In the genomic region with DNA sequence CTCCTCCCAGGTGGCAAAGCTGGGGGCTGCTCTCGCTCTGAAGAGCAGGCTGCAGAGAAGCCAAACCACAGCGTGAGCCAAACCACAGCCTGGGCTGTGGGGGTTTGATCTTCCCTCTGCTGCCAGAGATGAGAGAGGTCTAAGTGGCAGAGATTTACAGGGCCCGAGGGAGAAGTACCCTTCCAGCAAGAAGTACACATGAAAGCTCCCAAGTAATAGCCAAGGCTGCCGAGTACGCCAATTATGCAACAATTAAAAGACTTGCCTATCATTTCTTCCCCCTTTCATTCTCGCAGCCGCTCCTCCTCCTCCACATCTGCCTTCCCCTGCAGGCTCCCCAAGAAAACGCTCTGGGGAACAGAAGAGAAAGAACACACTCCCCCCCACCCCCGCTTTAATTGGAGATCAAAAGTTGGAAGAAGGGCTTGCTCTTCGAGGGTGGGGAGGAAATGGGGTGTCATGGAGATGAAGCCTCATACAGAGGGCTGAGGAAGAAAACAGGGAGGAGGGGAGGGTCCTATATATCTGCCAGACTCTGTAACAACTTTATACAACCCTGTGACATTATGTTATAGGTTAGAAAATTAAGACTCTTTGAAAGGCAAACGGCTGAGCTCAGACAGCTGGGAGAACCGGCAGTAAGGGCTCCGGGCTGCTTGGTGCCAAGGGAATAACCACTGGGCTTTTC, we compare ENCODE assay signal across 8 mouse cellular contexts. TPM values are rescaled to one million over a fixed set of nuclear protein-coding genes. Genes with fewer than 3 reads are reported as not detected.
DNase-seq lines count a peak whose midpoint lies in the region; ATAC-seq and TF ChIP-seq lines count a peak whose summit lies in the region.
"Had no signal": no experiment of that assay in that cellular context is flagged by ENCODE, and none has a peak within 500 bp of the region (broad histone marks: within the 10 kb centered on the region; RNA-seq: fewer than 3 reads in every experiment).

No protein-coding gene starts in this region.

- H3K27me3 ChIP-seq in G1E (ENCODE audit: insufficient read depth, low read length) = peaks cover 25% of the 10 kb centered on the region

- no peak for ATAC-seq in G1E (ENCODE audit: extremely low read depth, insufficient number of reproducible peaks, low FRiP score, poor library complexity, severe bottlenecking)
- ATAC-seq in cerebellum, adult (ENCODE audit: insufficient number of reproducible peaks, low FRiP score, low TSS enrichment) = no peak
- ATAC-seq in erythroid progenitor cell, adult 5-6 weeks (replicated peaks; ENCODE audit: low FRiP score, poor library complexity, severe bottlenecking) = no peak

- H3K4me1 ChIP-seq in G1E (ENCODE audit: insufficient read depth, low read depth, low read length) = no peaks in the 10 kb centered on the region

- H3K4me3 ChIP-seq in G1E (ENCODE audit: low read depth, low read length) = 0 out of 2 replicates have a peak overlapping the region, but pooled peaks have one; percentile 1
- H3K4me3 ChIP-seq: left cerebral cortex, adult 2 months had no signal

- peak; percentile 28 for DNase-seq in kidney, postnatal 10 days
- no peak for DNase-seq in kidney, postnatal 25 days
- DNase-seq in G1E (ENCODE audit: low spot score) = no peak
- peak; percentile 22 for DNase-seq in c-Kit-positive CD71-negative TER-119-negative erythroid progenitor cells, embryonic 14.5 days (ENCODE audit: low read depth)
- peak; percentile 72 for DNase-seq in mesoderm, embryonic 11.5 days (ENCODE audit: low read depth, low spot score)

- H3K9me3 ChIP-seq in G1E (replicated peaks) = peaks cover 3% of the 10 kb centered on the region

- no peaks in the 10 kb centered on the region for H3K36me3 ChIP-seq in G1E (replicated peaks)

- no peak for TF ChIP-seq CTCF in G1E (IDR thresholded peaks at IDR 0.05; ENCODE audit: low read depth, low read length)

RNA-seq across cellular contexts. Expression of gene Ube2t, which starts 56.9 kb away (rescaled TPM):
- total RNA-seq in G1E (2014; fragmentation: Nextera tagmentation) = 54.3 and 60.7 TPM in 2 replicates
- total RNA-seq in G1E (2017) = 65.9 and 72.6 TPM in 2 replicates
- 12.1 and 14.1 TPM in 2 replicates for polyA plus RNA-seq in G1E (2012)
- 190 and 216 TPM in 2 replicates for total RNA-seq in erythroid progenitor cell, adult 5-6 weeks (2015; ENCODE audit: low replicate concordance)
- total RNA-seq in erythroid progenitor cell, adult 5-6 weeks (2017; ENCODE audit: low replicate concordance) = 59.8 and 74.3 TPM in 2 replicates

Comparison
In these comparisons a context has a peak if more than half of its experiments do, and no peak if none do; other contexts are left out.
1. DNase-seq: peak in kidney, postnatal 10 days (single experiment), c-Kit-positive CD71-negative TER-119-negative erythroid progenitor cells, embryonic 14.5 days (single experiment) and mesoderm, embryonic 11.5 days (single experiment); none in kidney, postnatal 25 days (0 of 2) and G1E (single experiment).